Mouse (Mus musculus) lung, postnatal 14 days (tissue): Measurements from ENCODE around the gene Uhrf1bp1l.

ENCODE experiments used
- DNase-seq: peaks from one replicate; pipeline ENCODE4 v3.0.0; 2021

Gene Uhrf1bp1l

DNA sequence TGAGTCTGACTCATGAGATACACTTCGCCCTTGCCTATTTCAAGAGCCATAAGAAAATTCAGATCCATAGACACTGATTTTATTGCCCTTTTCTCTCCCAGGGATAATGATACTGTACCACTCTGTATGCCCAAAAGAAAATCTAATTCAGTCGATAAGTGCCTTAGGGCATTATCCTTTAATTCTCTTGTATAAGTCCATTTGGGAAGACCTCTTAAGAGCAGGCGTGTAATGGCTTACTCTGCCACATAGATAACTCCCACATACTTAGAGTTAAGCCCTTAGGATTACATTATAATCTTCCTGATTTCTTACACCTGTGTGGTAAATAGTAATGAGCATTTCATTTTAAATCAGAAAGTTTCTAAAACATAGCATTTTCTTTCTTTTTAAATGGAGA, 1.8 kb downstream of the Uhrf1bp1l start:
- DNase-seq = no peak

- no peak for DNase-seq
Measured at GRCm38 (mm10) chr10:89747221-89747905, 2.6 kb downstream of the Uhrf1bp1l start.

DNA sequence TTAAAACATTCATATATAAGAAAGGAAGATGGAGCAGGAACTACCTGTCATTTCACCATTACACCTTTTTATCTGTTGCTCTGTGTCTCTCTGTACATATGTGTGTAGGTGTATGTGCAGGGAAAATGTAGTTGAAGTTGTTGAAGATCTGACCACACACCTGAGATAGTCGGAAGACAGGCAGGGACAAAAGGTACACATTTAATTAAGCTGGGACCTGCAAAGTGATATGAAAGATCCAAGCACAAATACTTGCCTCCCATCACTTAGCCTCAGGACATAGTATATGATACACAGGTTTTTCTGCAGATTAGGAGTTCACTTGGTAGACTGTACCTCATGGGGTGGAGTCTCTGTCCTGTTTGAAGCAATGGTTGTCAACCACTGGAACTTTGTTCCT, 3.1 kb downstream of the Uhrf1bp1l start:
- no peak for DNase-seq

DNA sequence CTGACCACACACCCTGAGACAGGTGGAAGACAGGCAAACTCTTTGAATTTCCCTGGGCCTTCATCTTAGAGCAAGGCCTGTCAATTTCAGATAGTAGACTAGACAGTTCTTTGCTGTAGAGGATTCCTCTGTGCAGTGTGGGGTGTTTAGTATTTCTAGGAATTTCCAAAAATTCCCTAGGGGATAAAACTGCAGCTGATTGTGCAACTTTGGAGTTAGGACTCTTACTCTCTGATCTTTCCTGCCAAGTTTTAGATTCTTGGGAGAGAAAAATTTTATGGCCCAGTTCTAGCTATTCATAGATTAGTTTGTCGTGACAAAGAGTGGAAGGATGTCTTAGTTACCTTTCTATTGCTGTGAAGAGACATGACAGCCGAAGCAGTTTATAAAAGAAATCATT, 3.8 kb downstream of the Uhrf1bp1l start:
- DNase-seq = no peak

GRCm38 (mm10) chr10:89751069-89751468, 6.3 kb downstream of the Uhrf1bp1l start:
- DNase-seq = peak; percentile 23

DNA sequence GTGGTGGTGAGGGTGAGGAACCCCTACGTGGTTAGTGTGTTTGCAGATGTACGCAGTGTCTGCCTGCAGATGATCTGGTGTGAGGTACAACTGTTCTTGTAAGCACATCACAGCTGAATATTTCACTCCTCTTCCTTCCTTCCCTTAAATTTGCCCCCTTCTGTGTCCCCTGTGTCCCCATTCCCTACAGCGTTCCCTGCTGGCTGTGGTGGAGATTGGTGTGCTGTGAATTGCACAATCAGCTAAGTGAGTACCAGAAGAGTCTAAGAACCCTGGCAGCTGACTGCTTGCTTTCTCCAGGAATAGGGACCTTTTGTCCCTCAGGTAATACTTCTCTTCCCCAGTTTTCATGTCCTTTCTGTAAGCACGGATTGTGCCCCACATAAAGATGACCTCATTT, 10.4 kb downstream of the Uhrf1bp1l start:
- no peak for DNase-seq

- DNase-seq = no peak
Measured at GRCm38 (mm10) chr10:89760772-89761171, 16.0 kb downstream of the Uhrf1bp1l start.

DNA sequence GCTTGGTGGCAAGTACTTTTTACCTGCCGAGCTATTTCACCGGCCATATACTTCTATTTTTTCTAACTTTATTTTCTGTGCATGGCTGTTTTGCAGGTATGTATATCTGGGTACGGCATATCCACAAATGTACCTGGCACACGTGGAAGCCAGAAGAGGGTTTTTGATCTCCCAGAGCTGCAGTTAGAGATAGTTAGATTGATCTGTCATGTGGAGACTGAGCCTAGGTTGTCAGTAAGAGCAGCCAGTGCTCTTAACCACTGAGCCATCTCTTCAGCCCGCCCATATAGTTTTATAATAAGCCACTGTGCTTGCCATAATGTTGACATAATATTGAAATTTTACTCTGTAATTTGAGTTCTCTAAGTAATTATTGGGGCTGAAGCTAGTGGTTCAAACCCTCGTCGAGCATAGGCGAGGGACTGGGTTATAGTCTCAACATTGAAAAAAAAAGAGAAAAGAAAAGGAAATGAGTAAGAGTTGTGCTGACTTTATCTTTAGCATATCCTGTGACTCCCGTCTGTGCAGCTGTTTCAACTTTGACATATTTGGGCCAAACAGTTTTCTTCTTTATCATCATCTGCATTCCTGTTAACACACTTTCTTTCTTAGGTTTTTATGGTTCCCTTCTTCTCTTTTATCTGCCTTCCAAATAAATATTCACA, 19.8 kb downstream of the Uhrf1bp1l start:
- no peak for DNase-seq

- no peak for DNase-seq
Measured at GRCm38 (mm10) chr10:89765790-89766714, 21.3 kb downstream of the Uhrf1bp1l start.

- DNase-seq = no peak
Measured at GRCm38 (mm10) chr10:89768352-89769020, 23.7 kb downstream of the Uhrf1bp1l start.

- no peak for DNase-seq
Measured at GRCm38 (mm10) chr10:89769096-89769495, 24.3 kb downstream of the Uhrf1bp1l start.

DNA sequence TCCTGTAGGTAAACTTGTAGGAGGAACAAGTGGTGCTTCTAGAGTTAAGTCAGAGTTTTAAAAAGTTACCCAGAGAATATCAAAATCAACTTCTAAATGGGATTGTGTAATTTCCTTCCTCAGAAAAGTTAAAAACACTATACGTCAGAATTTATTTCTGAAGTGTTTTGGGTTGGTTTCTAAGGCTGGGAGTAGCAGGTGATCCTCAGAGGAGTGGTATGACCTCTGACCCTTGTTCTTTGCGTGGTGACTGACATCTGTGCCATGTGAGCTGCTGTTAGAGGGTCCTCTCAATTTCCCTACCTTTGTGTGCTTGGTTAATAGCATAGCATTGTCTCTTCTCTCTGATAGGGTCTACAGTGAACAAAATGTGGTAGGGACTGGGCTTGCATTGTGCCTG, 27.1 kb downstream of the Uhrf1bp1l start:
- no peak for DNase-seq

DNA sequence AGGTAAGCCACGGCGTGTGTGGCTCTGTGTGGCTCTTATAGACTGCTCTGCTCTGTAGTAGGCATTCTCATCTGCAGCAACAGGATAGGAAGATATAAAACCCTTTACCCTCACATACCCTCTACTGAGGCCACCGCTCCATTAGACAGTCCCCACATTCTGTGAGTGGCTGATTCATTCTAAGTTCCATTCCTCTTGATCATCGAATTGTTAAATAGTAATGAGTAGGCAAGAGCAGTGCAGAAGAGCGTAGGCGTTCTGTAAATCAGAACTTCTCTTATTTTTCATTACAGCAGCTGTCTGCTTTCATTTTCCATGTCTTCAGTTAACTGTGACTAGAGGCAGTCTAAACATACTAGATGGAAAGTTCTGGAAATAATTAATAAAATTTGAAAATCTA, 31.2 kb downstream of the Uhrf1bp1l start:
- DNase-seq = no peak

DNA sequence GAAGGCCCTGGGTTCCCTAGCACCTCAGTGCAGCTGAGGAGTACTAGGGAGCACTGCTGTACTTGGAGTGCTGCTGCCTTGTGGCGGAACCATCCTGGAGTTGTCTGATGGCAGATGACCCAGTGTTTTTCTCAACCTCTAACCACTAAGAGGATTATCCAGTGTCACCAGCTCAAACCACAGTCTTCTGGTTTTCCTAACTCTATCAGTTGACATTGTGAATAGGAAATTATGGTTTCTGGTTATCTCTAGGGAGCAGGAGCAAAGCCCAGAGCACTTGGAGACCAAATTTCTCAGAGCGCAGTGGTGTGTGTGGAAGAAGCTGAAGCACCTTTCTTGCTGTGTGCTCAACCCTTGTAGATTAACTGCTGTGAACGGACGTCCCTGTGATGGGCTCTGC, 47.1 kb downstream of the Uhrf1bp1l start:
- no peak for DNase-seq

DNA sequence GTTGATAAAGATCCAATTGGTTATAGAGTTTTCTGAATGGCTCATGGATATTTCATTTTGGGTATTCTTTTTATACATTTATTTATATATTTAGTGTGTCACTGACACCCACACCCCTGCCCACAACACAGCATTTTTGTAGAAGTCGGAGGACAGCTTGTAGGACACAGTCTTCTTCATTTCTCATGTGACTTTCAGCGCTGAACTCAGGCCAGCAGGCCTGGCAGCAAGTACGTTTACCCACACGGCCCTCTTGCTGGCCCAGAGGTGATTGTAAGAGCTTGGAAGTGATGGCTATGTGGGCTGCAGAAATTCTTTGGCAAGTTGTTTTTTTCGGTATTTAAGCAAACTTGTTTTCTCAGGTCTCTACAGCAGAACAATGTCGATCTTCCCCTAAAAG, 49.3 kb downstream of the Uhrf1bp1l start:
- no peak for DNase-seq

DNA sequence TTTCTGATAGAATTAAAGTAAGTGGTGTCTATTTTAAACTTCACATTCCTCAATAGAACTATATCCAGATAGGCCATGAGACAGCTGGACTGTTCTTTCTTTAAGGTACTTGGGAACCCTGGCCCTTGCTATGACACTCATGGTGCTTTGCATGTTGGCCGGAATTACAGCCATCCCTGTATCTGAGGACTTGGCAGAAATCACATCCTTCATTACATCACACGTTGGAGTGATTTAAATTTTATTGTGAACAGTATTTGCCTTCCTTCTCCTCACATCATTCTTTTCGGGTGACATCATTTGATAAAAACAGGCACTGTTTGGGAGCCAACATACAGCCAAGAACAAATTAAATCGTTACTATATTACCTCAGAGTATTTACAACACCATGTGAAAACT, 74.4 kb downstream of the Uhrf1bp1l start:
- no peak for DNase-seq

DNA sequence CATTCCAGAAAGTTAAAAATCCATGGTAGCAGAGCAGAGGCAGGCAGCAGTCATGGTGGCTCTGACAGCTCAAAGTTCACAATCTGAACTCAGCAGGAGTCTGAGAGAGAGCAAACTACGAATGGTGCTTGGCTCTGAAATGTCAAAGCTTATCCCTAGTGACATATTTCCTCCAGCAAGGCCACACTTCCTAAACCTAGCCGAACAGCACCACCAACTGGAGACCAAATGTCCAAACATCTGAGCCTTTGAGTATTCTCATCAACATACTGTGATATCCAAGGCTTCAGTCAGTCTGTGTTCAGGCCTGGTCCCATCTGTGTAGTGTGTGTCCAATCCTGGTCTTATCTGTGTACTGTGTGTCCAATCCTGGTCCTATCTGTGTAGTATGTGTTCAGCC, 79.1 kb downstream of the Uhrf1bp1l start:
- peak; percentile 16 for DNase-seq

GRCm38 (mm10) chr10:89826896-89827295, 82.1 kb downstream of the Uhrf1bp1l start:
- no peak for DNase-seq

DNA sequence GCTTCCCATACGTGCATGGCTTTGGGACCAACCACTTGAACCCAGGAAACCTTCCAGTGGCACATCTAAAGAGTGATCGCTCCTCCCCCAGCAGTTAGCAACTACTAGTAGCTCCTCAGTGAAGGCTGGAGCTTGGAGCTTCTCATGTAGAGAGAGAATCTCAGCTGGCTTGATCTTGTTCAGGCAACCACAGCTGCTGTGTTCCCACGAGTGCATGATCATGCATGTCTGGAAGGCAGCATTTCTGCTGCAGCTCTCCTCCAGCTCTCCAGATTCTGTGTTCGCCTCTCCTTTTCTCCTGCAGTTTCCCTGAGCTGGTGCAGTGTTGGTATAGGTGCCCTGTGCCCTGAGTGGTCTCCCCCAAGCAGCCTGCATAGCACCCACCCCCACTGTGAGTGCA, 87.5 kb downstream of the Uhrf1bp1l start:
- DNase-seq = no peak

DNA sequence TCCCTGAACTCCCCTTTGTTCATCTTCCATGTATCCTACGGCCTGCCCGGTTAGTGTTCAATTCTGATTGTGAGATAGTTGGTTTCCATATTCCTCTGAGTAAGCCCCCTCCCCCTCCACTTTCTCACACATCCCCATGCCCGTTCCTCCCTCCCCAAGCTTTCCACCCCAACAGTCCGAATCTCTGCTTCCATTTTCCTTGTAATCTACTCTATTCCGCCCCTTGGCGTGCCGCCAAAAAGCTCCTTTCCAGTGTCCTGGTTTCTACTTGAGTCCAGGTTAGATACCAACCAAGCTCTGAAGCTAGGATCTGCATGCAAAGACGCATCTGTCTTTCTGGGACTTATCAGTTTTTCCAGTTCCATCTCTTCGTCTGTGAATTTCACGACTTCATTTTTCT, 88.4 kb downstream of the Uhrf1bp1l start:
- no peak for DNase-seq

- DNase-seq = no peak
Measured at GRCm38 (mm10) chr10:89837476-89837875, 92.7 kb downstream of the Uhrf1bp1l start.

DNA sequence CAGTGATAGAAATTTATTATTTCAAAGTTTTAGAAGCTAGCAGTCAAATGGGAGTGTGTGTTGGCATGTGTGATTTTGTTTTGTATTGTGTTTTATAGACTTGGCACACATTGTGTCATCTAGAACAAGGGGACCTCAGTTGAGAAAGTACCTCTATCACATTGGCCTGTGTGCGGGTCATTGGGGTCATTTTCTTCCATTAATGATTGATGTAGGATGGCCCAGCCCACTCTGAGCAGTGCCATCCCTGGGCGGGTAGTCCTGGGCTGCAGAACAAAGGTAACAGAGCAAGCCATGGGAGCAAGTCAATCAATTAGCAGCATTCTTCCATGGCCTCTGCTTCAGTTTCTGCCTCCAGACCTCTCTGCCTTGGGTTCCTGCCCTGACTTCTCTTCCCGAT, 94.0 kb downstream of the Uhrf1bp1l start:
- no peak for DNase-seq

DNA sequence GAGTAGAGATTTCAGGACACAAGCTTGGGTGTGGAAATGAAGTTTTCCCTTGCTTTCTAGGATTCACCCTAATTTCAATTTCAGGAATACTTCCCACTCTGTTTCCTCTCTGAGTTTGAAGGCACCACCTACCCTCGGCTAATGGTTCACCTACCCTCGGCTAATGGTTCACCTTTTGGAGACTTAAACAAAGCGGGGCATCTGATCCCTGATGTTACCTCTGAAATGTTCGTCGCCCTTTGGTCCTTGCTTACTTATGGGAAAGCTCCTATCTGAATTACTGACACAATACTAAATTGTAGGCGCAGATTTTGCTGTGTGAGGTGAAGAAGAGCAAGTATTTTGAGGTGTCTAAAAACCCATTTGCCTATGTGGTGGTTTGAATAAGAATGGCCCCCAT, 106.2 kb downstream of the Uhrf1bp1l start:
- no peak for DNase-seq
